Mouse (Mus musculus): ENCODE results near the gene AA986860.

Gene AA986860

GRCm38 (mm10) chr1:130775691-130776331 lies 44.0 kb downstream of the AA986860 start:
- DNase-seq (ENCODE audit: low spot score) = no peak

- DNase-seq (ENCODE audit: low spot score) = no peak
Measured at GRCm38 (mm10) chr1:130776645-130777044, 44.9 kb downstream of the AA986860 start.

- no peak for DNase-seq (ENCODE audit: low spot score)
Measured at GRCm38 (mm10) chr1:130779867-130780266, 48.1 kb downstream of the AA986860 start.

- DNase-seq (ENCODE audit: low spot score) = no peak
Measured at GRCm38 (mm10) chr1:130784054-130784453, 52.3 kb downstream of the AA986860 start.

GRCm38 (mm10) chr1:130787001-130787400 lies 55.2 kb downstream of the AA986860 start:
- no peak for DNase-seq (ENCODE audit: low spot score)

GRCm38 (mm10) chr1:130789512-130790451 lies 58.0 kb downstream of the AA986860 start:
- DNase-seq (ENCODE audit: low spot score) = no peak

Data from MN1 (cell line).